Mouse (Mus musculus) midbrain, embryonic 10.5 days (tissue): ENCODE results near the gene Ppfia2. TPM values are rescaled to one million over a fixed set of nuclear protein-coding genes. Genes with fewer than 3 reads are reported as not detected.

ENCODE experiments used
- DNase-seq: peaks from one replicate; pipeline ENCODE4 v3.0.0-alpha.2; 2017; ENCODE audit warnings: low spot score
- H3K27ac ChIP-seq: fragments of 300-500 bp; sonication (generic); replicated peaks from 2 replicates; pipeline ENCODE4 v1.5.1; 2016; ENCODE audit warnings: mild to moderate bottlenecking
- H3K27me3 ChIP-seq: fragments of 300-500 bp; sonication (generic); 2 replicates; pipeline ENCODE4 v1.6.1; 2016; ENCODE audit warnings: low read depth, mild to moderate bottlenecking; ENCODE audit not compliant: poor library complexity, severe bottlenecking
- H3K36me3 ChIP-seq: fragments of 300-500 bp; sonication (generic); 2 replicates; pipeline ENCODE4 v1.6.1; 2016; ENCODE audit warnings: mild to moderate bottlenecking, moderate library complexity
- H3K4me1 ChIP-seq: fragments of 300-500 bp; sonication (generic); 2 replicates; pipeline ENCODE4 v1.6.1; 2016
- H3K4me3 ChIP-seq: fragments of 300-500 bp; sonication (generic); 2 replicates; pipeline ENCODE4 v1.5.1; 2016; ENCODE audit warnings: mild to moderate bottlenecking, moderate library complexity
- H3K9me3 ChIP-seq: fragments of 300-500 bp; sonication (generic); replicated peaks from 2 replicates; pipeline ENCODE4 v1.6.1; 2016; ENCODE audit warnings: mild to moderate bottlenecking
- WGBS: fragments of 180-500 bp; shearing (Covaris S2); methylation state at CpG from one replicate; pipeline ENCODE4 v1.1.7; 2016; 5-methylcytosine and 5-hydroxymethylcytosine counted together
- polyA plus RNA-seq: library from polyadenylated mRNA; unstranded; fragments of >200 nt; fragmentation: Nextera tagmentation; extraction: Ambion mirVana; gene quantifications from 2 replicates; pipeline ENCODE4 v1.2.1, GENCODE M21; 2016

Gene Ppfia2
- 1.3 and 3.8 TPM in 2 replicates for polyA plus RNA-seq

DNA sequence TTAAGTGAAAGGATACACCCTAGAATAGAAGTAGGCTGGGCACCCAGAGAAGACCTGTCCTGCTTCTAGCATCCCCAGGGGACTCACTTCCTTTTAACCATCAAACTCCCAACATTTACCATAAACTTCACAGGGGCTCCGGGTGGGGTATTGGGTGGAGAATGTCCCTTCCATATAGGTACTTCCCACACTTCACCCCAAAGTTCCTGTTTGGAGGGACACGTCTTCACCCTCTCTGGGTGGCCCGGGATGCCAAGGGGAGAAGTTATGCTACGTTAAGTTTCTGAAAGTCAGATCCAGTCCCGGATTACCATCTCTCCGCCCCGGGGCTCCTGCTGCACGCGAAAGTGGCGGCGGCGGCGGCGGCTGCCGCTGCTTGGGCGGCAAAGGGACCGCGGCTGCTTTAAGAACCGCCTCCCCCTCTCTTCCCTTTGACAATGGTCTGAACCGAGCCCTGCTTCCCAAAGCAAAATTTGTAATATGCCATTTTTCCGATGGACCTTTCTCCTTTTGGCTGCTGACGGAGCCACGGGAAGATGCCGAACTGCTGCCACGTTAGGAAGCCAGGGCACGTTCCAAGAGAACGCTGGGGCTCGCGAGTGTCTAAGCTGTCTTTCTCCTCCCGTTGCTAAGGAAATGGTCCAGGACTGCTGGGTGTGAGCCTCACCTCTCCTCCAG is at the start of gene Ppfia2:
Gene Ppfia2 (plus strand): TSS at position 485 of the 678 bp plus-strand sequence.
- peaks cover 17% of the 10 kb centered on the region for H3K4me1 ChIP-seq
- peak within 1 kb of the TSS; percentile 70 for H3K27ac ChIP-seq
- H3K4me3 ChIP-seq: peak within 1 kb of the TSS; percentile 66
- H3K27me3 ChIP-seq: peaks cover 40% of the 10 kb centered on the region
- WGBS: 0% methylated on average over 30 of the region's 30 CpGs
- H3K9me3 ChIP-seq: no peaks in the 10 kb centered on the region
- no peaks in the 10 kb centered on the region for H3K36me3 ChIP-seq
- DNase-seq: peak; percentile 67

DNA sequence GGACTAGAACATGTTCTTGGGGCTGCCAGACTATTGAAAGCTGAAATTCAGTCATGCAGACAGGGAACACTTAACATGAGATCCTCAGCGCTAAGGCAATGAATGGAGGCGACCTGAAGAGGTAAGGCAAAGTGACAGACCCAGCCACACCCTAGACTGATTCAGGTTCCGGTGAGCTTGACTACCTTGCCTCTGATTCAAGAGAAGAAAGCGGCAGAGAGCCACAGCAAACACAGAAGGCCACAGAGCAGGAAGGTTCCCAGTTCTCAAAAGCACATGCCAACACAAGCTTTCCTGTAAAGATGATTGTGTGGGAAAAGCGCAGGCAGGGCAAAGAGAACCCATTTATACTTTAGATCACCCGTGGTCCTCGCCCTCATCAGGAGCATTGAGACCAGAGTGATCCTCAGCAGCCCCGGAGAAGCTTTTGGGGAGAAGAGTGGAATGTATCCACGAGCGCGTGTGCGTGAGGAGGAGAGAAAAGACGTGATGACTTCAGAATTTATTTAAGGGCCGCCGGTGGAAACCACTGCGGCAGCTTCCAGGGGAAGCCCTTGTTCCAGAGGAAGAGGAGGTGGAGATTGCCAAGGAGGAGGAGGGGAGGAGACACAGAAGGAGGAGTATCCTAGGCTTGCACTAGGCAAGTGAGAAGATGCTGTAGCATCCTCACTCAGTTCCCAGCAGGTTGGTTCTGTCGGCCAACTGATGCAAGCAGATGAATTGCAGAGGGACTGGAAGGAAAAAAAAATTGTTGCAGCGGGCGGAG is 1.0 kb upstream of the Ppfia2 start:
- Histone ChIP-seq H3K36me3 (no peaks in the 10 kb centered on the region), H3K4me1 (peaks cover 17% of the 10 kb centered on the region), H3K4me3 (peak overlapping the region; percentile 66), H3K27ac (peak overlapping the region; percentile 70), H3K9me3 (no peaks in the 10 kb centered on the region), H3K27me3 (peaks cover 40% of the 10 kb centered on the region)
- 3% methylated on average over 19 of the region's 19 CpGs for WGBS
- peak; percentile 38 for DNase-seq

DNA sequence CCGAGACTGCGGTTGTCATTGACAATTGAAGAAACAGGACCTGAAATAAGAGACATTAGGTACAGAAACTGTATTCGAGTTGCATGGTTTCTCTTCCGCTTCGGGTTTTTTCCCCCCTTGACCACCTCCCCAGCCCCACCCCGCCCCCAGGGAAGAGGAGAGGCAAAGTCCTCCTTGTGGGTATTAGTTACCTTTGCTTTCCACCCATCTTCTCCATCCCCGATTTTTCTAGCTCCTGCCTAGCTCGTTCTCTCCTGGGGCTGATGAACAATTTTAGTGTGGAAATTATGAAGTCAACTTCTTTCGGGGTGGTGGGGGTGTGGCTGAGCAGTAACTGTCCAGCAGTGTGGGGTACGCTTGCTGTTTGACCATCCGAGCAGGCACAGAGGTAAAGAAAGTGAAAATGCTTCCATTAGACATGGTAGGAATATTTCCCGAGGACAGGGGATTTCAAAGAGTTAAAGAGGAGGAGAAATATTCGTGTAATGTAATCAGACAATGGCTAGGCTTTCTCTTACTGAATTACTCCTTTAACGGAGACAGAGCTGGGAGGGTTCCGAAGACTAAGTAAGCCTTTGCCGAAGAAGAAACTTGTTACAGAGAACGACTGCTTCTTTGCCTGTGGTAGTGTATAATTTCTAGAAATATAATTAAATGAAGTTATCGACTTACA is 530 bp downstream of the Ppfia2 start:
- no peak for DNase-seq
- Histone ChIP-seq H3K9me3 (no peaks in the 10 kb centered on the region), H3K4me1 (peaks cover 17% of the 10 kb centered on the region), H3K36me3 (no peaks in the 10 kb centered on the region), H3K27me3 (peaks cover 40% of the 10 kb centered on the region), H3K27ac (peak overlapping the region; percentile 70; the same call in 1 of the 2 replicates), H3K4me3 (peak overlapping the region; percentile 66)
- 13% methylated on average over 18 of the region's 18 CpGs for WGBS

DNA sequence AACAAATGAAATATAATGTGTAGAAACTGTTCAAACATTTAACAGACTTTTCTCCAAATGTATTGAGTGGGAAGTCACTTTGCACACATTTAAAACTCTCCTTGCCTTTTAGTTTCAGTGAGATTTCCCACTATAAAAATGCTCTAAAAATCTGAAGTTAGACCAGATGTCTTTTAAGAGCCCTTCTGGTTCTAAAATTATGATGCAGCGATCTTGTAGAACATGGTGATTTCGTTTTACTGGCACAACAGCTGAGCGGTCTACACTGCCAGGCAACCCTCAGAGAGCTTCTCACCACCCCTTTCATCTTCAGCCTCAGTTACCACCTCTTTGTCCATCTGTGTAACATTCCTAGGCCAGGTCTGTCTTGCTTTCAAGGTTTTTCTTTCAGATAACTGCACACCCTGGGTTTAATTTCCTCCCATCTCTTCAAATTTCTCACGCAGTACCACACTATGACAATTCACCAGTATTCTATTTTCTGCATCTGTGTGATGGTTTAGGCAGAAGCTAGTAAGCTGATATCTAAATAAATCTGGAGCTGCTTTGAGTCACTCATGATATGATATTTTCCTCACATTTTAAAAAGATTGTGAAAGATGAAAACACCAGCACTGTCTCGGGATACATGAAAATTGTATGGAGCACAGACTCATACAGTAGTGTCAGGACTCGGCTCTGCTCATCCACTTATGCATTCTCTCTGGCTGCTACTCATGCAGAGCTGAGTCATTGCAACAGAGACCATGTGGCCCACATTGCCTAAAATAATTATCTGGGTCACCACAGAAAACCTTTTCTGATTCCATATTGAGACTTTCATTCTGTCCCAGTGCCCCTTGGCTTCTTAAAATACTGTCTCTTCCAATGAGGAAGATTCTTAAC is 39.4 kb downstream of the Ppfia2 start:
- Histone ChIP-seq H3K4me1 (no peaks in the 10 kb centered on the region), H3K36me3 (no peaks in the 10 kb centered on the region), H3K27ac (no peak overlapping the region), H3K9me3 (no peaks in the 10 kb centered on the region), H3K27me3 (no peaks in the 10 kb centered on the region), H3K4me3 (no peak overlapping the region)
- 87% methylated on average over 6 of the region's 6 CpGs for WGBS
- DNase-seq: no peak

DNA sequence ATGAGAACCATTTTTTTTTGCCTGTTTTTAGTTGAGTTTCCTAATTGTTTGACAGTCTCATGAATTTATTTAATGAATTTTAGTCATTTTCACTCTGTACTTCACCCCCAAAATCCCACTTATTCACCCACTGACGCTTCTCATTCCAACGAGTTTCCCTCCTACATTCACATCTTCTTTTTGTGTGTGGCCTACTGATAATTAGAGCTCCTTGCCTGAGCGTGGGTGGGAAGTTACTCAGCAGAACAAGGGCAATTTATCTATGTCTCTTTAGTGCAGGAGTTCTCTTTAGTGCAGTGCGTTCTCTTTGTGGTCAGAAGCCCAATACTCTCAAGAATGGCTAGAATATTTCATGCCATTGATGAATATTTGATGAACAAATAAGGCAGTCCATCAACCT is 95.9 kb downstream of the Ppfia2 start:
- H3K27me3 ChIP-seq: no peaks in the 10 kb centered on the region
- 78% methylated on average over 4 of the region's 4 CpGs for WGBS
- no peak overlapping the region for H3K27ac ChIP-seq
- H3K4me1 ChIP-seq: no peaks in the 10 kb centered on the region
- H3K36me3 ChIP-seq: no peaks in the 10 kb centered on the region
- no peaks in the 10 kb centered on the region for H3K9me3 ChIP-seq
- H3K4me3 ChIP-seq: no peak overlapping the region
- DNase-seq: no peak

DNA sequence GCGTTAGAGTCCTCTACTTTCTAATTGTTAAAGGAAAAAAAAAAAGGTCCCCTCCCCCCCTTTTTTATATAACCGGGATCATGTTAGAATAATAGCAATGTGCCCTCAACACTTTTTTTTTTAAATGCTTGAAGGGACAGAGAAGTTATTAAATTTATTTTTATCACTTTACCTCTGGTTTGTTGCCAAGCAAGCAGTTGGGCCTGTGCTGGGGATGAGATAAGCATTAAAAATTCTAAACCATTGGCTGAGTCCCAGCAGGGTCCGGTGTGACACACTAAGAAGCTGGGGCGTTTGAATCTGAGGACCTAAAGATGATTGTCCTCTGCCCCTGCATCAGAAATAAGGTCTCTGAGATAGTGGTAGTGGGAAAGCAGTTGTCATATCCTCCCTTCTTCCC is 114.9 kb downstream of the Ppfia2 start:
- Histone ChIP-seq H3K9me3 (no peaks in the 10 kb centered on the region), H3K36me3 (no peaks in the 10 kb centered on the region), H3K27ac (no peak overlapping the region), H3K4me3 (no peak overlapping the region), H3K4me1 (no peaks in the 10 kb centered on the region), H3K27me3 (no peaks in the 10 kb centered on the region)
- no peak for DNase-seq
- 82% methylated on average over 4 of the region's 4 CpGs for WGBS

DNA sequence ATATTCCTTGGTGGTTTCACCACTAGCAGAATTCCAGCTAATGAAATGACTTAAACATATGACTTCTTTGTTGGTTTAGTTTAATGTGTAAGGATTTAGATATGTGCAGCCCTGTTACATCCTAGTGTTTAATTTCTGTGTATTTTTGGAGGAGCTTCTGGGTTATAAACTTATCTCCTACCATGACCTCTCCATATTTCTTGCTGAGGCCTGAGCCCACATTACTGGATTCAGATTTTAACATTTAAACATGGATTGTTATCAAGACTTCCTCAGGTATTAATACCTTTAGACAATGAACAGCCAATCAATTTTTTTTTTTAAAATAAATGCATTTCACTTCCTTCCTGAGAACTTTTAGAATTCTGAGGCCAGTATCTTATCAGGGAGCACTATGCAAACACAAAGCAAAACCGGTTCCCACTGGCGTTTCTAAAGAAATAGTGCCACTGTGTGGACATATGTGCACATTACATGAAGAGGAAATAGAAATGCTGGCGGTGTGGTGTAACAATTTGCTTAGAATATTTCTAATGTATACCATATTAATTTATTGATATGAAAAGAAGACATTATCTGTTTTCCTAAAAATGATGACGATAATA is 115.4 kb downstream of the Ppfia2 start:
- H3K36me3 ChIP-seq: no peaks in the 10 kb centered on the region
- H3K4me1 ChIP-seq: no peaks in the 10 kb centered on the region
- no peak for DNase-seq
- H3K27me3 ChIP-seq: no peaks in the 10 kb centered on the region
- no peak overlapping the region for H3K4me3 ChIP-seq
- no peaks in the 10 kb centered on the region for H3K9me3 ChIP-seq
- H3K27ac ChIP-seq: no peak overlapping the region
- WGBS: 6% methylated on average over 4 of the region's 4 CpGs

DNA sequence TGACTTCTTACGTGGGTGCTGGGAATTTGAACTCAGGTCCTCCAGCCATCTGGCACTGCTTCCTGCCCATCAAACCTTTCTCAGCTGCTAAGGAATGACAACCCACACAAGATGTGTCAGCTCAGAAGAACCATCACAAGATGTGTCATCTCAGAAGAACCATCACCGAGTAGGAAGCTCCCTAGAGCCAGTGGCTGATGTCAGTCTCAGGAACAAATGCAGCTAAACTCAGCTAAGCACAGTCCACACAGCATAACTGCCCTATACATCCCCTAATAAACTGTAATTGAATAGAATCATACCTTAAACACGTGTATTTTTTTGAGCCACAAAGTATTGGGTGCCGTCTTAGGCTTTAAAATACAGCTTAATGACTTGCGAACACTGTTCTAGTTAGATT is 117.7 kb downstream of the Ppfia2 start:
- WGBS: 79% methylated on average over 5 of the region's 5 CpGs
- Histone ChIP-seq H3K4me3 (no peak overlapping the region), H3K36me3 (no peaks in the 10 kb centered on the region), H3K9me3 (no peaks in the 10 kb centered on the region), H3K4me1 (no peaks in the 10 kb centered on the region), H3K27me3 (no peaks in the 10 kb centered on the region), H3K27ac (no peak overlapping the region)
- DNase-seq: no peak

DNA sequence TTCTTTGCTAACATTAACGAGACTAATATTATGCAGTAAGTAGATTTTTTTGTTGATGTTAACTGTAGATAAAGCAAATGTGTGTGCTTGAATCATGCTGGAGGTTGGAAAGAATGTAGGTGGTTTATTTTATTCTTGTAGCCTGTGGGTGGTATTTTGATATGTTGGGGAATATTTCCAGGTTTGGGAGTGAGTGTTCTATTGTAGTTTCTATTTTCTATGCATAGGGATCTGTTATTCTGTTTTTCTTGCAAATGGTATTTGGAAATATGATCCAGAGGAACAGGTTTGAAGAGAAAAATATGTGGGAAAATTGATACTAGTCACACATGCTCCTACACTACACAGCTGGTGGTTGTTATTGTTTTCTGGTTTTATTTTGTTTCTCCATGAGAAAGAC is 120.8 kb downstream of the Ppfia2 start:
- no peak for DNase-seq
- Histone ChIP-seq H3K27me3 (no peaks in the 10 kb centered on the region), H3K4me1 (no peaks in the 10 kb centered on the region), H3K9me3 (no peaks in the 10 kb centered on the region), H3K27ac (no peak overlapping the region), H3K4me3 (no peak overlapping the region), H3K36me3 (no peaks in the 10 kb centered on the region)
- WGBS: 83% methylated on average over 1 of the region's 1 CpGs

DNA sequence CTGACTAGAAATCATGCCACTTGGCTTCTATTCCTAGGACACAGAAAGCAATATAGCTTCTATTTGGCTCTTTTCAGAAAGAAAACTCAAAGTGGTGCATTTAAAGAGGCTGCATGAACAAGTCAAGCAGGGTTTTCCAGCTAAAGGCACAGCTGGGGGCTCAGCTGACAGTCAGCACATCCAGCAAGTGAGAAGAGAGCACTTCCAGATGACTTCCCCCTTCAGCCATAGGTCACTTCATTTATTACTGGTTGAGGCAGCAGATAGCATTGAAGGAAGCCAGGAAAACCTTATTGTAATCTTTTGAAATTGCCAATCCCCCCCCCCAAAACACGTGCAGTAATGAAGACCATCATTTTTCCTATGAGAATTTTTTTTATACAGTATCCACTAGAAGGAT is 126.8 kb downstream of the Ppfia2 start:
- no peak for DNase-seq
- Histone ChIP-seq H3K27me3 (no peaks in the 10 kb centered on the region), H3K4me1 (no peaks in the 10 kb centered on the region), H3K9me3 (no peaks in the 10 kb centered on the region), H3K27ac (no peak overlapping the region), H3K4me3 (no peak overlapping the region), H3K36me3 (no peaks in the 10 kb centered on the region)
- WGBS: 45% methylated on average over 1 of the region's 1 CpGs

DNA sequence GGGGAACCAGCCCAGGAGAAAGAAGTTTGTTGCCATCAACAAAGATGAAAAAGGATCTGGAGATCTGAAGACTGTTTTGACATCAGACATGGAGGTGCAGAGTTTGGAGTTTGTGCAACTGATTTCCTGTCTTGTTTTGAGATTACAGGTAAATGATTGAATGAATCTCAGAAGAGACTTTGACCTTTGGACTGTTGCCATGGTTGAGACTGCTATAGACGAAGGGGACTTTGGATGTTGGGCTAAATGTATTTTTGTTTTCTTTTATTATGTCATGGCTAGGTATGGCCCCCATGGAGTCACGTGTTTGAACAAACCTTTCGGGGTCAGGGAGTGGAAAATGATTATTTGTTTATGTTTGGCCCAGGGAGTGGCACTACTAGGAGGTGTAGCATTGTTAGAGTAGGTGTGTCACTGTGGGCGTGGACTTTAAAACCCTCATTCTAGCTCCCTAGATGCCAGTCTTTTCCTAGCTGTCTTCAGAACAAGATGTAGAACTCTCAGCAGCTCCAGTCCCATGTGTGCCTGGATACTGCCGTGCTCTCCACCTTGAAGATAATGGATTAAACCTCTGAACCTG is 133.3 kb downstream of the Ppfia2 start:
- H3K27ac ChIP-seq: no peak overlapping the region
- no peaks in the 10 kb centered on the region for H3K9me3 ChIP-seq
- H3K36me3 ChIP-seq: no peaks in the 10 kb centered on the region
- H3K4me3 ChIP-seq: no peak overlapping the region
- no peak for DNase-seq
- 87% methylated on average over 5 of the region's 5 CpGs for WGBS
- H3K4me1 ChIP-seq: no peaks in the 10 kb centered on the region
- no peaks in the 10 kb centered on the region for H3K27me3 ChIP-seq
